ENCODE assay signal across 10 mouse cellular contexts in the genomic region with DNA sequence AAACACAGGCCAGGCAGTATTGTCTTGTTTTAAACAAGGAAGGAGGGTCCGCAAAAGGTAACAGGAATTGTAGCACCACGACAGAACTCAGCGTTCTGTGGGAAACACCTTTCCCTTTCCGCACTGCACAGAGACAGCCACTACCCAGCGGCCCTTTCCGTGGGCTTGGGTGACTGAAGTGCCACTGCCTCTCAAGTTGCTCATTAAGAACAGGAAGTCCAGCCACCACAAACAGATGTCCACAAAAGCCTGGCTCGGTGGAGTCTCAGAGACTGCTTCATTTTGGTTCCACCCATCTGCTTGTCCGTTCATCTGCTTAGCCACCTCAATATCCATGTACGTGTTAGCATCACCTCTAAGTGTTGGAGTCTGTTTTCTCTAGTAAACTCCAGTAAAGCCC. TPM values are rescaled to one million over a fixed set of nuclear protein-coding genes. Genes with fewer than 3 reads are reported as not detected.
A peak's percentile ranks its signal among the peaks of the same experiment; 100 is the strongest.
DNase-seq lines count a peak whose midpoint lies in the region; ATAC-seq and TF ChIP-seq lines count a peak whose summit lies in the region.
"Had no signal": no experiment of that assay in that cellular context is flagged by ENCODE, and none has a peak within 500 bp of the region (broad histone marks: within the 10 kb centered on the region; RNA-seq: fewer than 3 reads in every experiment).

No protein-coding gene starts in this region.

- no peak for DNase-seq in lung, adult 2 months
- no peak for DNase-seq in lung, postnatal 14 days
- peak; percentile 14 to 20 for DNase-seq in heart, postnatal 36 days
- peak; percentile 48 for DNase-seq in splenic B cell, adult 2 months (ENCODE audit: low read depth, low spot score)
- no peak for DNase-seq in right cerebral cortex, postnatal 36 days (ENCODE audit: low spot score in 2 of 2)

- H3K36me3 ChIP-seq in liver, embryonic 15.5 days (replicated peaks): no peaks in the 10 kb centered on the region
- H3K36me3 ChIP-seq in splenic B cell, adult 2 months (ENCODE audit: control insufficient read depth, insufficient read depth, low read length, poor library complexity, severe bottlenecking): peaks cover 17% of the 10 kb centered on the region
- no peaks in the 10 kb centered on the region for H3K36me3 ChIP-seq in hindbrain, embryonic 16.5 days (ENCODE audit: control insufficient read depth, insufficient read depth, low read length)
- H3K36me3 ChIP-seq: limb, embryonic 15.5 days had no signal

- peak overlapping the region; percentile 15 for H3K4me3 ChIP-seq in lung, adult 2 months (replicated peaks; ENCODE audit: extremely low read depth, low read depth, low read length)
- H3K4me3 ChIP-seq in liver, embryonic 15.5 days (replicated peaks): peak overlapping the region; percentile 37; the same call in 1 of the 2 replicates
- H3K4me3 ChIP-seq in hindbrain, embryonic 16.5 days (ENCODE audit: low read length): no peak overlapping the region
- H3K4me3 ChIP-seq: erythroblast, embryonic 14.5 days; limb, embryonic 15.5 days had no signal

- intact Hi-C loops in heart, postnatal 36 days (cut with DNase I): no loop called here

- H3K9me3 ChIP-seq in liver, embryonic 15.5 days (replicated peaks): no peaks in the 10 kb centered on the region
- H3K9me3 ChIP-seq in hindbrain, embryonic 16.5 days (ENCODE audit: control insufficient read depth, low read length): no peaks in the 10 kb centered on the region
- H3K9me3 ChIP-seq: limb, embryonic 15.5 days had no signal

- peak overlapping the region; percentile 42 for H3K4me2 ChIP-seq in liver, embryonic 15.5 days
- no peak overlapping the region for H3K4me2 ChIP-seq in hindbrain, embryonic 16.5 days (ENCODE audit: low read length)
- H3K4me2 ChIP-seq: limb, embryonic 15.5 days had no signal

- H3K9ac ChIP-seq in liver, embryonic 15.5 days: no peak overlapping the region
- H3K9ac ChIP-seq in hindbrain, embryonic 16.5 days (ENCODE audit: low read depth, low read length): no peak overlapping the region
- H3K9ac ChIP-seq: limb, embryonic 15.5 days had no signal

- no peak for ATAC-seq in liver, embryonic 15.5 days (ENCODE audit: insufficient read depth)
- no peak for ATAC-seq in activated CD4-positive, CD25-positive, alpha-beta regulatory T cell, adult 4 months
- no peak for ATAC-seq in hindbrain, embryonic 16.5 days

- TF ChIP-seq CTCF in lung, adult 2 months (IDR thresholded peaks at IDR 0.05; ENCODE audit: insufficient read depth, low read length): no peak

- no peak overlapping the region for H3K27ac ChIP-seq in liver, embryonic 15.5 days (replicated peaks)
- H3K27ac ChIP-seq in hindbrain, embryonic 16.5 days (ENCODE audit: low read depth, low read length): no peak overlapping the region
- H3K27ac ChIP-seq: limb, embryonic 15.5 days had no signal

- peaks cover 3% of the 10 kb centered on the region; the same call in 1 of the 2 replicates for H3K4me1 ChIP-seq in lung, adult 2 months (ENCODE audit: control insufficient read depth, insufficient read depth, low read length)
- H3K4me1 ChIP-seq in liver, embryonic 15.5 days (replicated peaks): peaks cover 9% of the 10 kb centered on the region
- H3K4me1 ChIP-seq in hindbrain, embryonic 16.5 days (ENCODE audit: control insufficient read depth, insufficient read depth, low read depth, low read length): no peaks in the 10 kb centered on the region
- H3K4me1 ChIP-seq: limb, embryonic 15.5 days had no signal

- 30% methylated on average over 9 of the region's 9 CpGs for WGBS in lung, adult 2 months
- WGBS in liver, embryonic 15.5 days (ENCODE audit: insufficient replicate concordance): 21% methylated on average over 9 of the region's 9 CpGs
- 84% methylated on average over 9 of the region's 9 CpGs for WGBS in hindbrain, embryonic 16.5 days

- 0 out of 2 replicates have a peak, but pooled peaks cover 2% of the 10 kb centered on the region for H3K27me3 ChIP-seq in liver, embryonic 15.5 days
- no peaks in the 10 kb centered on the region for H3K27me3 ChIP-seq in splenic B cell, adult 2 months (ENCODE audit: control insufficient read depth, insufficient read depth, low read length, poor library complexity, severe bottlenecking)
- no peaks in the 10 kb centered on the region for H3K27me3 ChIP-seq in hindbrain, embryonic 16.5 days (replicated peaks; ENCODE audit: control insufficient read depth, insufficient read depth, low read length)
- H3K27me3 ChIP-seq: limb, embryonic 15.5 days had no signal

- TF ChIP-seq POLR2A in lung, adult 2 months (IDR thresholded peaks at IDR 0.05; ENCODE audit: borderline replicate concordance, extremely low read depth, low read depth, low read length): no peak

RNA-seq across cellular contexts. Expression of a gene that starts 38.7 kb away (rescaled TPM):
- polyA plus RNA-seq in lung, adult 2 months (2012; rRNA removed): 4.5 and 6.6 TPM in 2 replicates
- 1 to 10 TPM; 3.0 to 3.7 TPM for total RNA-seq in heart, postnatal 36 days (2021)
- 4.0 and 4.9 TPM in 2 replicates for polyA plus RNA-seq in liver, embryonic 15.5 days (2015; fragmentation: Nextera tagmentation; extraction: Ambion mirVana)
- 10 to 100 TPM; 76.6 to 80.0 TPM for polyA plus RNA-seq in activated CD4-positive, CD25-positive, alpha-beta regulatory T cell, adult 4 months (2017; shearing (Covaris generic))
- 2.1 and 2.2 TPM in 2 replicates for polyA plus RNA-seq in hindbrain, embryonic 16.5 days (2015; fragmentation: Nextera tagmentation; extraction: Ambion mirVana)
- polyA plus RNA-seq: erythroblast, embryonic 14.5 days had no signal

Comparison
In these comparisons a context has a peak if more than half of its experiments do, and no peak if none do; other contexts are left out.
1. DNase-seq: peak in heart, postnatal 36 days (2 of 2) and splenic B cell, adult 2 months (single experiment); none in lung, adult 2 months (single experiment), lung, postnatal 14 days (single experiment) and right cerebral cortex, postnatal 36 days (0 of 2).
2. RNA of a gene that starts 38.7 kb away (polyA plus RNA-seq): 76.6 to 80.0 TPM in activated CD4-positive, CD25-positive, alpha-beta regulatory T cell, adult 4 months; 4.5 to 6.6 TPM in lung, adult 2 months, 4.0 to 4.9 TPM in liver, embryonic 15.5 days and 2.1 to 2.2 TPM in hindbrain, embryonic 16.5 days; every median in the first group is over 10 times any median in the second.